Mouse (Mus musculus) cerebellum, adult 11 months (tissue): ENCODE data around the gene Hoxd4.

Experiments
- DNase-seq: peaks from one replicate; pipeline ENCODE4 v3.0.0; 2022

Hoxd4 gene

DNA sequence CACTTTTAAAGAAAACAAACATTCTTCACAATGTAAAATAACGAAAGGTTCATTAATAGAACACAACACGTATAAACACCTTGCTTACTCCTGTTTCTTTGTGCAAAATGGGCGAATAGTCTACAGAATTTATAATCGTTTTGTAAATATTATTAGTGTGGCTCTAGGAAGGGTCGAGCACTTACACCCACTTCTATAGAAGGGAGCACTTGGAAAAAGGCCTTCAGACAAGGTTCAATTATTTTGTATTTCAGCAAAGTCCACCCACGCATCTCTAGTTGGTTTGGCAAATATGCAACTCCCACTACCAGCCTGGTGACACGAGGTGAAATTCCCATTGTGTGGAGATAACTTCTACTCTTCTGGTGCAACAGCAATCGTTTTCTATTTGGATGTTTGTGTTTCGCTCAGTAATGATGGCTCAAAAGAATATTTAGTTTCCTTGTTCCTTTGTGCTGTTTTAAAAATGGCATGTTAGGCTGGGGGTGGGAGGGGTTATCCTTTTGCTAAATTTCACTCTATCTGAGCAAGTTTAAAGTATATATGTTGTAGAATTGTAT, 36.8 kb downstream of the Hoxd4 start:
- DNase-seq, result no peak

DNA sequence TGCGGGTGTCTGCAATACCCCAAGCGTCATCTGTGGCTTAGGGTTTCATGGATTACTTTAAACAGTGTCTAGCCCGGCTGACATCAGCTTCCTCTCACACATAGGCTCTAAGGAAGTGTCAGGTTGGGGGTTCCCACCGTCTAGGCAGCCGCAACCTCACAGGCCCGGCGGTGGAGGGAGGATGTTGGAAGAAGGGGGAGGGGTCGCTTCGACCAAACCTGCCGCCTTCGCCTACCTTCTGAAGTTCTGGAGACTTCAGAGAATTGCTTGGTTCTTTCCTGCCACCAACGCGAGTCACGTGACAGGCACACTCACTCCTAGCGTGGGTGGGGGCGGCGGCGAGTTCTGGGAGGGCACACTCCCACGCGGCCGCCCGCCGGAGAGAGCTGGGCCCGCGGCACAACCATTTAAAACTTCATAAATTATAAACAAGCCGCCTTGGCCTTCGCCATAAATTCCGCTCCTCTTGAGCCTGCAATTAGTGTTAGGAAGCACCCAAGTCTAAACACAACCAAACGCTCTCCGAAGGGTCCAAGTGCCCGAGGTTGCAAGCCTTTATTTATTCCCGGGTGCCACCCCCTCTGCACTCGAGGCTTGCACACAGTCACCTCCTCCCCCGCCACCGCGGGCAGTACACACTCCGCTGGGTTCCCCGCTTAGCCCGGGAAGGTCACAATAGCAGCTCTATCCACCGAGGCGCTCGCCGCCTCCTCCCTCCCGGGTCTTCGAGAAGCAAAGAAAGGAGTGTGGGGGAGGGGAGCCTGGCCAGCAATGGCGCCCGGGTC, 37.8 kb downstream of the Hoxd4 start:
- no peak for DNase-seq

DNA sequence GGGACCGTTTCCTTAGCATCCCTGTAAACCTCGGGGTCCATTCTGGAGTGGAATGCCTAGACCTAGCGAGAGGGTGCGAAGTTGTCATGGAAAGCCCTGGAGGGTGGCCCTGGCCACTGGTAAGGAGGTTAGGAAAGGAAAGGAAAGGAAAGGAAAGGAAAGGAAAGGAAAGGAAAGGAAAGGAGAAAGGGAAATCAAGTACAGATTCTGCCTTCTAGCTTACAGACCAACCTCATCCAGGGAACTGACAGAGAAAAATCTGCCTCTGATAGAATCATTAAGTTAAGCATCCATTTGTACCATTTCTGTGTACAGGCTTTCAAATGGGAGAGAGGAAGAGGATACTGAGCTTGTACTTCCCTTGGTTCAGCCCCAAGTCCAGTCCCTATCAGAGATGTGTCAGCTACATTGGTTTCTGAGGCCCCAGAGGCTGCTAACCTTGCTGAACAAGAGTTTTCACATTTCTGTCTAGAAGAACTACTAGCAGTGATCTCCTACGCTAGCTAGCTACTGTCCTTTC, 39.1 kb downstream of the Hoxd4 start:
- no peak for DNase-seq

DNA sequence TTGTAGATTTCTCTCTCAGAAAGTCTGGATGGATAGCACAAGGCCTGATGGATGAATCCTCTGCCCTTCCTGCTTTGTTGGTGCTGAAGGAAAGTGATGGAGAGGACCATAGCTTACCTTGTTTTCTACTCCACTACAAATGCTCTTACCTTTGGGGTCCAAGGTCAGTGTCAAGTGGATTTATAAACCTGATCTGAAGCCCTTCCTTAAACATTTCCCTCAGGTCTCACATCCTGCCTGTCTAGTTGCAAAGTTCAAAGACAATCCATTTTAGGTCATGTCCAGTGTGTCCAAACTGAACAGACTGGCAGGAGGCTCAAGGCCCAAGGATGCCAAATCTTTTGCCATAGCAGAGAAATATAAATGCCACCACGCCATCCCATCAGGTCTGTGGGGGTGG, 40.1 kb downstream of the Hoxd4 start:
- DNase-seq, result no peak

DNA sequence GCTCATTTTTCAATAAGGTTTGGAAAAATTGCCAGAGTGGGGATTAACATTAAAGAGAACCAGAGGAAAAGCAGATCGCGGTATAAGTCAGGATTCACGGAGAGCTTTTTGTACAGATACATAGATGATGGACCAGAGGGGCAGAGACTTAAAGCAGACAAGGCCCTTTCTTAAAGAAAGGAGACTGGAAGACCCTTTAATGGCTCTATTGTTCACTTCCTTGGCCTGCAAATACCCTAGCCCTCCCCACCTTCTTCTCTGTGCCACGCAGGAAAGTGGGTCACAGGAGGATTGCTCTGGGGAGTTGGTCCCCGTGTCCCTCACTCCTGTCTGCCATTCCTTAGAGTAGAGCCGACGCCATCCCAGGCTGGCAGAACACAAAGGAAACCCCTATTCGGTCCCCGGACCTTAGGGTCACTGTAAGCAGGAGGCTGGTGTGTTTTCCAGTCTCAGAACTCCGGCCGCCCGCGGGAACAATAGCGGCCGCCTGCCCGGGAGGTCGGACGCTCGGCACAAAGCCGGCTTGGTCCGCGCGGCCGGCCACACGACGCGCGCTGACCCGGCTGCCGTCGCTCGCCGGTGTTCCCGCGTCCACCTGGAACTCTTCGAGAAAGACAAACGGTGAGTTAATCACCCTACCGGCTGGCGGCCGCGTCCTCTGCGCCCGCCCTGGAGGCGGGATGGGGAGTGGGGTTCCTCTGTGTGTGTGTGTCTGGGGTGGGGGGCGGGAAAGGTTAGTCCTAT, 40.9 kb downstream of the Hoxd4 start:
- no peak for DNase-seq

DNA sequence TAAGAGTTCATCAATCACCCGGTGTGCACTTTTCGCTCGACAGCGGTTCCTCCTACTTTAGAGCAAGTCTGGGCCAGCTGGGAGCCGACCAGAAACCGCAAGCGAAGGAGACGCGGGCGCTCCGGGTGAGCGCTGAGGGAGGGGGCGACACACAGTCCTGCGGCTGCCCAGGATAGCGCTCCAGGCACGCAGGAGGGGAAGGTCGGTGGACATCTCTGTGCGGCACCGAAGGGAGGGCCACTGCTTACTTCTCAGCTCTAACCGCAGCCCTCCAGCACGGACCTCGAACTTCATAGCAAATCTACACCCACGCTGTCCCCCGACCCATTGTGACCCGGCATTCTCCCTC, 41.4 kb downstream of the Hoxd4 start:
- no peak for DNase-seq

DNA sequence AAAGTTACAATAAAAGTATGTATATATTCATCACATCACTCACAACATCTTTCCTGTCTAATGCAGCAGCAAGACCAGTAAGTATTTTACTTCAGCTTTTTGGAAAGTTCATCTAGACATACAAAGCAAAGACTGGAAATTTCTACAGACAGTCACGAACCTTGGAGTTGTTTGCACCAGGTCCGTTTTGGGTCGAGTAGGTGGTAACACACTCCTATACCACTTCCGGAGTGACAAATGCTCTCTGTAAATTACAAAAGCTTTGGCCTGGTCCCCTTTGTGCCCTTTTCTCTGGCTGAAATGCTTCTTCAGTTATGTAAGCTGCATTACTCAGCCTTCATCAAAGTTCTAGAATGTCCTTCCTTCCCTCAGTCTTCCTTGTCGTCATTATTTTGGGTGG, 42.0 kb downstream of the Hoxd4 start:
- DNase-seq, result no peak

DNA sequence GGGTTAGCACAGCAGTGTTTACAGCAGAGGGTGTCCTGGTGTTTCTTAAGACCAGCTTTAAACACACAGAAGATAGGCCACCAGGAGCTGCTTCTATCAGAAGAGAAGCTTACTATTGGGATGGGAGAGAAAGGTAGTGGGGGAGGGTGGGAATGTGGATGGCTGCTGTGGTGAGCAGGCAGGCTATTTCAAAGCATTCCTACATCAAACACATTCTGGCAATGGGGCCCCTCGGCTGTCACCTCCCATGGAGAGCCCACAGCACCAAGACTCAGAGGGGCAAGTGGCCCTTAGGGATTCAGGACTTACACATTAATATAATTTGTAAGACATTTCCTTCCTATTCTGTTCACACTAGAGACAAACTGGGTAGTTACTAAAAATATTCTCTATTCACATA, 48.4 kb downstream of the Hoxd4 start:
- no peak for DNase-seq

DNA sequence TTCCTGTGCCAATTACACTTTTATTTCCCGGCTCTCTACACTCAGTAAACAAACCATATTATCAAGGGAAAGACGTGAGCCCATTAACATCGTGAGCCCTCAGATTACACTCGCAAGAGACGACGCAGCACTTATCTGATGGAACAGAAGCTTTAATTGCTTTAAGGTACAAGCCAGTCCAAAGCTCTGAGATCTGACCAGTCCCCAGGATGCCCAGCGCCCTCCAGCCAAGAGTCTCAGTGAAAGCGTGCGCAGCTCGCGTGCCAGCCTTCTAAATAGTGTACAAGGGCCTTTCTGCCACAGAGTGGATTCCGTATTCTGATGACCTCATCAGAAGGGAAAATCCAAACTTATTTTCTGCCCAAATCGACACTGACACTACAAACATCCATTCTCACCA, 50.2 kb downstream of the Hoxd4 start:
- DNase-seq, result no peak

DNA sequence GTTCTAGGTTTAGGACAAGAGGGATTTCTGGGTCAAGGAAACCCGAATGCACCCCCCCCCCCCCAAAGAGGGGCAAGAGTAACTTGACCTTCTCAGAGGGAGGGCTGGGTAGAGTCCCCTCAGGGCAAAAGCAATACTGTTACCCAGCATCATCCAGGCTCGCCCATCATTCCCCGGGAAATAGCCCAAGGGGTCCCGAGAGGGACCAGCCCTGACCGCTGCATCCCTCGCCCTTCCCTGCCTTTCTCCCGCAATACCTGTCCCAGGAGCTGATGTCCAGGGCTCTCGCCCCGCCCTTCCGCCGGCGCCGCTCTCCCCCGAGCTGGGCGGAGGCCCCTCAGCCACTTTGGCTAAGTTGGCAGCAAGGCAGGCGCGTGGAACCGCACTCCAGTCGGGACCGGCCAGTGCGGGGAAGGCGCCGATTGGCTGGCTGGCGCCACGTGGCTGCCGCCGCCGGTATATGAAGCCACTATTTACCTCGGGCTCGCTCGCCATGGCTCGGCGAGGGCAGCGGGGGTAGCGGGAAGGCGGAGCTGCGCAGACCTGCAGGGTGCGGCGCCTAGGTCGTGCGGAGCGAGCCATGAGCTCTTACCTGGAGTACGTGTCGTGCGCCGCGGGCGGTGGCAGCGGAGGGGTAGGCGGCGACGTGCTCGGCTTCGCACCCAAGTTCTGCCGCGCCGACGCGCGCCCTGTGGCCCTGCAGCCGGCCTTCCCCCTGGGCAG, 51.0 kb downstream of the Hoxd4 start, which contains the start of gene Hoxd1:
TSS of gene Hoxd1 (plus strand) at position 459 of the 723 bp plus-strand sequence.
- no peak for DNase-seq

DNA sequence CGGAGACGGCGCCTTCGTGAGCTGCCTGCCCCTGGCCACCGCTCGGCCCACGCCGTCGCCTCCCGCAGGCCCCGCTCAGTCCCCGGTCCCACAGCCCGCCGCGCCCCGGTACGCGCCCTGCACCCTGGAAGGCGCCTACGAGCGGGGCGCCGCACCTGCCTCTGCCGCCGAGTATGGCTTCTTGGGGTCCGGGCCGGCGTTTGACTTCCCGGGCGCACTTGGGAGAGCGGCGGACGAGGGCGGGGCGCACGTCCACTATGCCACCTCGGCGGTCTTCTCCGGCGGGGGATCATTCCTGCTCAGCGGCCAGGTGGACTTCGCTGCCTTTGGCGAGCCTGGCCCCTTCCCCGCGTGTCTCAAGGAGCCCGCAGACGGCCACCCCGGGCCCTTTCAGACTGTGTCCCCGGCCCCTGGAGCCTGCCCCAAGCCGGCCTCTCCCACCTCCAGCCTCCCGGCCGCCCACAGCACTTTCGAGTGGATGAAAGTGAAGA, 51.6 kb downstream of the Hoxd4 start:
- DNase-seq, result no peak

DNA sequence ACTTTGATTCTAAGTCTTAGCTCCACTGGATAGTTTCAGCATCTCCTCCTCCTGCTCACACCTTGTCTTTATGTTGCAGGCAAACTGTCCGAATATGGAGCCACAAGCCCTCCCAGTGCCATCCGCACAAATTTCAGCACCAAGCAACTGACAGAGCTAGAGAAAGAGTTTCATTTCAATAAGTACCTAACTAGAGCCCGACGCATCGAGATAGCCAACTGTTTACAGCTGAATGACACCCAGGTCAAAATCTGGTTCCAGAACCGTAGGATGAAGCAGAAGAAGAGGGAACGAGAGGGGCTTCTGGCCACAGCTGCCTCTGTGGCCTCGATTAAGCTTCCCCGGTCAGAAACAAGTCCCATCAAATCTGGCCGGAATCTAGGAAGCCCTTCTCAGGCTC, 52.2 kb downstream of the Hoxd4 start:
- no peak for DNase-seq

DNA sequence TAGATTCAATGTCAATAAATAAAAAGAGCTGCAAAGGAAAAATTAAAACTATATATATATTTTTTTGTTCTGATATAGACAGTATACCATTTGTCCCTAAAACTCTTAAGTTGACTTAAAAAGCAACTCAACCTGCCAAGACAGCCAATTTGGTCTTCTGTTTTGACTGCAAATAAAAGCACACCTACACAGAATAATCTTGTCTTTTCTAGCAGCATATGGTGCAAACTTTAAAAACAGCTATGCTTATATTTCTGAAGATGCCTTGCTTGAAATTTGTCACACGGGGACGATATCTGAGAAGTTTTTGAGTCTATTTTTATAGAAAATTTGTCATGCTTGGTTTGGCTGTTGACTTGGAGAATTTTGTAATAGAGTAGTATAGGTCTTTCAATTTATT, 62.6 kb downstream of the Hoxd4 start:
- no peak for DNase-seq

DNA sequence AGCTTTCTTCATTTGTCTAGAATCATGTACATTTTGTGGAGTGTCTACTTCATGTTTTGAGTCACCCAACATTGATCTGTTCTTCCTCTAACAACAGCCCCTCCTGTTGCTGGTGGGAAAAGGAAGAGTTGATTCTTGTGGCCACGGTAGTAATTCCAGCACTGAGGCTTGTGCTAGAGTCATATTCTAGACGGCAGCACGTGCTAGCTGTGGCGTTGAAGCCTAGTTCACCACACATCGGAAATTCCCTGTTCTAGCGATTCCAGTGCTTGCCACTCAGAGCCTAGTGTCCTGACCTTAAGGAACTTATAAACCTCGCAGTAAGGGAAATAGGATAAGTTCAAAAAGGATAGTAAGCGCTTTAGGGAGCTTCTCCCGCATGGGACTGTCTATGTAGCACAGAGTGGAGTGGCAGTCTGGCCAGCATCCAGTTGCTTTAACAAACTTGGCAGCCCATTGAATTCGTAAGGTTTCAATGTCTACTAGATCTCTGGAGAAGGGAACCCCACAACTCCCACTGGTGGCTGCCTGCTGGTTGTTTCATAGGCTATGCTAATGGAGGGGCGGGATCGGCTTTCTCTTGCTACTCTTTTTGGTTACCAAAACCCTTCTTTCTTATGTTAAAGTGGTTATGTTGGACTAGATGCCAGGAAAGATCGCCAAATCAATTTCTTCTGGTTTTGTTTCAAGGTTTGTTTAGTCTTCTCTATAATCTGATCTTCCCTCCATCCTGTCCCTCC, 66.0 kb downstream of the Hoxd4 start:
- DNase-seq, result no peak
